Mouse (Mus musculus) forelimb bud, embryonic 11.5 days (tissue): ENCODE measurements around the gene Clcc1.

ENCODE experiments used
- DNase-seq: peaks from one replicate; pipeline ENCODE4 v3.0.0-alpha.2; 2012; ENCODE audit warnings: low read depth, low spot score

Clcc1 gene

GRCm38 (mm10) chr3:108701256-108701655 lies 47.5 kb downstream of the Clcc1 start:
- DNase-seq, result no peak

DNA sequence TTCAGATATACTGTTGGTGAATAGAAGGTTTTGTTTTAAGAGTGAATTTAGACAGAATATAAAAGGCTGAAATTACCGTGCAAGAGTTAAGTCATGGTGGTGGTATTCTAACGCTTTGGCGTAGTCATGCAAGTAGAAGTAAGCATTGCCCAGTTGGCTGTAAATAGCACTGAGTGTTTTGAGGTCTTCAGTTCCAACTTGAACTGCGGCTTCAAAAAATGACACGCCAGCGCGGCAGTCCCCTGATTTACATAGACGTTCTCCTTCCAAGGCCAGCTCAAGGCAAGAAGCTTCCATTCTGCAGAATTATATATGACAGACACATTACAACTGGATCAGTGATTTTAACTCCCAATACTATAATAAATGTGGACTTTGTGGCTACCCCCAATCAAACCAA lies 49.1 kb downstream of the Clcc1 start:
- no peak for DNase-seq

DNA sequence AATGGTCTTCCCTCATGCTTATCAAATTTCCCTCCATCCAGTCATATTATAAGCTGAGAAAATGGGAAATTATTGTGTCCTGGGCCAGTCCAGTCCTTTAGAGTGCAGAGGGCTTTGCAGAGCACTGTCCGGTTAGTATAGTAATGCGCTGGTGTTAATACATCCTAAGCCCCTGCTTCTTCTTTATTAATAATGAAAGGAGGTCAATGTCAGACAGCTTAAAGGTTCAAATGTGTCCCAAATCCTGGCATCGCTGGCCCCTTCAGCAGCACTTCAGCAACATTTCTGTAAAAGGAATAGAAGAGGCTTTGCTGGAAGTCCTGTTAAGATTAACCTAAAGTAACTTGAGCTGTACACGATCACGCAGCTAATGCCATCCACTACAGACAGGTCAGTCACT lies 57.6 kb downstream of the Clcc1 start:
- no peak for DNase-seq

DNA sequence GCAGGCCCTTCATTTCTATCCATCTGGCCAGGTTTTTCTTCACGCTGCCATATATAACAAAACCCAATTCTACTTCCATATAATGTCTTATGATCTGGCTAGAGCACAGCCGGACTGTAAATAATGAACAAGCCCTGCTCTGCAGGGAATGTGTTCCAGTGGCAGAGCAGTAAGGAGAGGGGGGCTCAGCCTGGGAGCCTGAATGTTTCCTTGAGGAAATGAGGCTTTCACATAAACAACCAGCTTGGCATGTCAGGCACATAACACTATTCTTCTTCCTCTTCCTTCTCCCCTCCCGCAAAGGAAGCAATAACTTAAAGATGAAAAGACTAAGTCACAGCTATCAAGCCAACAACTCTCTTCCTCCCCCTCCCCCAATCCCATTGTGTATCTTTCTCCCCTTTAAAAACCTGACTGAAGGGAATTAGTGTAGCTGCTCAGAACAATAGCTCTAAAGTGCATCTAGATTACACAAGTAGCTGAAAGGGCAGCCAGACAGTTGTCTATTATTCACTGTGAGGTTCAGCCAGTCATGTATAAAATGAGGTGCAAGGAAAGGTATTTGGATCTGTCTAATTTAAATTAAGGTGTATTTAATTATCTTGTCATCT lies 59.5 kb downstream of the Clcc1 start:
- no peak for DNase-seq

- DNase-seq, result no peak
Observed at GRCm38 (mm10) chr3:108714837-108715236, 61.1 kb downstream of the Clcc1 start.

GRCm38 (mm10) chr3:108717896-108718502 lies 64.3 kb downstream of the Clcc1 start:
- no peak for DNase-seq

DNA sequence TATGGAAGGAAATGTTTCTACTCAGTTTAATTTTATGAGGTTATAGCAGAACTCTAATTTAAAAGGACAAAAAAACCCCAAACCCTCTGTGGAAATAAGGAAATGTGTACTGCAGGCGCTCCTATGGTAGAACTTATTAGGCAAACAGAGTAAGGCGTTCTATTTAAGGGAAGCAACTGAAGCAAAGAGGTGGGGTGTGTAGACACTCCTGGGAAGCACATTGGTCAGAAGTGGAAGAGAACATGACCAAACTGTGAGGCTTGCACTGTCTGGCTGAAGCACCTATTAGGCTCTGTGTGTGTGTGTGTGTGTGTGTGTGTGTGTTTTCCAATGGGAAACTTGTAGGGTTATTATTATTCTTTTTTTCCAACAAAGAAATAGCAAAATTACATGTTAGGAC lies 65.6 kb downstream of the Clcc1 start:
- DNase-seq, result no peak

DNA sequence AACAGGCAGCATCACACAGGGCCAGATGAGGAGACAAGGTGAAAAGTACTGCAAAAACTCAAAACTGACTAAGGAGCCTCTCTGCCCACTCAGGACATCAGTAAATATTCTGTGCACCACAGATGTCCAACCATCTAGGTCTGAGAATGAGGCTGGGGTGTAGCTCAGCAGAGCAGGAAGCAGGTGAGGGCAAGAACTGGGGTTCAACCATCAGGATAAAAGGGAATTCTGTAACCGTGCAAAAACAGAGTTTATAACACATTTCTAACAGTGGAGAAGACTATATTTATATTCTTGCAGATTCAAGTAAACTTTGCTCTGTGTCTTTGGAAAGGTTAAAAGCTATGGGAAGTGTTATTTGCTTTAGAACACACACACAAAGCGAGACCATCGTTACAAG lies 66.0 kb downstream of the Clcc1 start:
- DNase-seq, result no peak

- DNase-seq, result peak; percentile 55
Observed at GRCm38 (mm10) chr3:108721076-108721991, 67.6 kb downstream of the Clcc1 start.

DNA sequence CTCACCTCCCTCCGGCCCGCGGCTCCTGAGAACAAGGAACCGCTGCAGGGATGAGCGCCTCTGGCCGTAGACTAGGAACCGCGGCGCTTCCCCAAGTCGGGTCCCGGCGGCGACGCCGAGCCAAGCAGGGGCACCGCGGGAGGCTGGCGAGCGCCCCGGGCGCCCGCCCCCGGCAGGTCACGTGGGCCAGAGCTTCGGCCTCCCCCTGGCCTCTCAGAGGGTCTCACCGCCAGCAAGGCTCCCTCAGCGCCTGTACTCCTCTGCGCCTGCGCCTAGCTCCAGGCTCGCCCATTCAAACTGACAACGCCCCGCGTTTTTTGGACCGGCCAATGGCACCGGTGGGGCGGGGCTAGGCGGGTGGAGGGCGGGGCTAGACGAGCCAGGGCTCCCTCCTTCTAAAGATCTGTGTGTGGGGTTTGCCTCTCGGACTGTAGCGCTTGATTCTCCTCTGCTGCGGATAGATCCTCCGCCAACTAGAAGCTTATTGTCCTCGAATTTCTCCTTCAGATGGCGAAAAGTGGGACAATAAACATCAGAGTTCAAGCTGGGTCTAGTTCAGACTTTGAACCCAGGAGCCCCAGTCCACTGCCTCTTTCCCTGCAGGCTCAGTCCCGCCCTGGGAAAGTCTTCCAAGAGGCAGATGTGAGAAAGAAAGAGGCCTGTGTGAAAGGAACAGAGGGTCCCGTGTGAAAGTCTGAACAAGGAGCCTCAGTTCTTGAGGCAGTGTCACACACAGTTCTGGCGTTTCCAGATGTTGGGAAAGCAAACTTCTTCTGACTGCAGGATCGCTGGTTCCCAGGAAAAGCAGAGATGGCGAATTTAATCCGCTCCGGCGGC lies 68.5 kb downstream of the Clcc1 start, which contains the start of gene Gpsm2:
Gpsm2 (minus strand) TSS at position 274 of the 837 bp plus-strand sequence.
- DNase-seq, result peak; percentile 98

- DNase-seq, result no peak
Observed at GRCm38 (mm10) chr3:108726413-108726812, 72.7 kb downstream of the Clcc1 start.

DNA sequence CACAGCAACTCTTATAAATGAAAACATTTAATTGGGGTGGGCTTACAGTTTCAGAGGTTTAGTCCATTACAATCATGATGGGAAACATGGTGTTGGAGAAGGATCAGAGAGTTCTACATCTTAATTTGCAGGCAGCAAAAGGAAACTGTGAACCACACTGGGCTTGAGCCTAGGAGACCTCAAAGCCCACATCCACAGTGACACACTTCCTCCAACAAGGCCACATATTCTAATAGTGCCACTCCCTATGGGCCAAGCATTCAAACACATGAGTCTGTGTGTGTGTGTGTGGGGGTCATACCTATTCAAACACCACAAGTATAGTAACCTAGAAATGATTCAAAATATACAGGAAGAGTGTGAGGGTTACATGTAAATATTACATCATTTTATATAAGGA lies 73.6 kb downstream of the Clcc1 start:
- DNase-seq, result no peak

- DNase-seq, result no peak
Observed at GRCm38 (mm10) chr3:108727776-108728175, 74.1 kb downstream of the Clcc1 start.
